Mouse (Mus musculus) adrenal gland, postnatal 36 days (tissue): Measurements from ENCODE around the gene Asic1. TPM values are rescaled to one million over a fixed set of nuclear protein-coding genes. Genes with fewer than 3 reads are reported as not detected.
A peak's percentile ranks its signal among the peaks of the same experiment; 100 is the strongest.
"Not testable (repeated sequence)": the region's sequence is repeated elsewhere in the genome, so short reads cannot be mapped to it uniquely, and the experiment has no call there.

Experiments used
- DNase-seq, 2 experiments: peaks; one replicate each; pipeline ENCODE4 v3.0.0; 2021; ENCODE audit warnings: mixed read lengths in 1 of 2
- total RNA-seq, 2 experiments: library from RNA; stranded (reverse); gene quantifications; 2 replicates each; pipeline ENCODE4 v1.2.3; 2021

Gene Asic1
- total RNA-seq, 2 experiments from 2014 or later: 0.53 to 0.56 TPM

GRCm38 (mm10) chr15:99663964-99664599, 6.1 kb upstream of the Asic1 start:
- no peak for DNase-seq

GRCm38 (mm10) chr15:99664600-99665451, 5.3 kb upstream of the Asic1 start:
- peak; percentile 68 to 70 for DNase-seq

GRCm38 (mm10) chr15:99667544-99667943, 2.6 kb upstream of the Asic1 start:
- DNase-seq: no peak

- peak; percentile 80 to 87 for DNase-seq
Measured at GRCm38 (mm10) chr15:99668881-99669280, 1.3 kb upstream of the Asic1 start.

- no peak for DNase-seq
Measured at GRCm38 (mm10) chr15:99669392-99669791, 776 bp upstream of the Asic1 start.

GRCm38 (mm10) chr15:99670964-99671670, 949 bp downstream of the Asic1 start:
- DNase-seq: no peak

- DNase-seq: no peak
Measured at GRCm38 (mm10) chr15:99671783-99672182, 1.6 kb downstream of the Asic1 start.

GRCm38 (mm10) chr15:99674866-99675265, 4.7 kb downstream of the Asic1 start:
- no peak for DNase-seq

GRCm38 (mm10) chr15:99677089-99677488, 6.9 kb downstream of the Asic1 start:
- DNase-seq: no peak

GRCm38 (mm10) chr15:99678063-99678800, 8.1 kb downstream of the Asic1 start:
- peak; percentile 63 to 67 for DNase-seq

GRCm38 (mm10) chr15:99679008-99679407, 8.8 kb downstream of the Asic1 start:
- no peak for DNase-seq

GRCm38 (mm10) chr15:99682880-99683279, 12.7 kb downstream of the Asic1 start:
- DNase-seq: no peak

GRCm38 (mm10) chr15:99684156-99684555, 14.0 kb downstream of the Asic1 start:
- no peak for DNase-seq

- DNase-seq: peak; percentile 69 to 73
Measured at GRCm38 (mm10) chr15:99688712-99689111, 18.5 kb downstream of the Asic1 start.

- DNase-seq: no peak
Measured at GRCm38 (mm10) chr15:99690924-99691323, 20.8 kb downstream of the Asic1 start.

GRCm38 (mm10) chr15:99691976-99692375, 21.8 kb downstream of the Asic1 start:
- DNase-seq: no peak

GRCm38 (mm10) chr15:99697309-99697708, 27.1 kb downstream of the Asic1 start:
- no peak for DNase-seq

- DNase-seq: peak in 1 of 2 experiments; percentile 23
Measured at GRCm38 (mm10) chr15:99698533-99699085, 28.4 kb downstream of the Asic1 start.

- DNase-seq: peak; percentile 67 to 69
Measured at GRCm38 (mm10) chr15:99699715-99700114, 29.5 kb downstream of the Asic1 start.

- DNase-seq: peak in 1 of 2 experiments; percentile 21
Measured at GRCm38 (mm10) chr15:99700219-99701106, 30.3 kb downstream of the Asic1 start.

GRCm38 (mm10) chr15:99701640-99701998, 31.5 kb downstream of the Asic1 start:
- not testable (repeated sequence) for DNase-seq
